ENCODE assay signal across 9 mouse cellular contexts in genomic region chr13:38992529-38992928, GRCm38 (mm10). TPM values are rescaled to one million over a fixed set of nuclear protein-coding genes. Genes with fewer than 3 reads are reported as not detected.
DNase-seq lines count a peak whose midpoint lies in the region; ATAC-seq and TF ChIP-seq lines count a peak whose summit lies in the region.
"Had no signal": no experiment of that assay in that cellular context is flagged by ENCODE, and none has a peak within 500 bp of the region (broad histone marks: within the 10 kb centered on the region; RNA-seq: fewer than 3 reads in every experiment).

No protein-coding gene starts in this region.

- no peak for TF ChIP-seq EP300 in liver, postnatal 0 days (IDR thresholded peaks at IDR 0.05; ENCODE audit: low read depth)
- TF ChIP-seq EP300 in lung, postnatal 0 days (IDR thresholded peaks at IDR 0.05): no peak

- peak; percentile 57 for TF ChIP-seq CTCF in liver, postnatal 0 days (IDR thresholded peaks at IDR 0.05; ENCODE audit: low read depth)
- TF ChIP-seq CTCF in lung, postnatal 0 days (IDR thresholded peaks at IDR 0.05): peak; percentile 77

- H3K36me3 ChIP-seq in liver, postnatal 0 days (replicated peaks; ENCODE audit: insufficient read depth, low read length): no peaks in the 10 kb centered on the region
- H3K36me3 ChIP-seq in lung, postnatal 0 days (ENCODE audit: insufficient read depth, low read length): no peaks in the 10 kb centered on the region

- H3K4me2 ChIP-seq in liver, postnatal 0 days (ENCODE audit: low read depth, low read length): no peak overlapping the region
- no peak overlapping the region for H3K4me2 ChIP-seq in lung, postnatal 0 days (replicated peaks; ENCODE audit: low read depth, low read length)

- no peak overlapping the region for H3K4me3 ChIP-seq in liver, postnatal 0 days (ENCODE audit: low read depth, low read length)
- no peak overlapping the region for H3K4me3 ChIP-seq in lung, postnatal 0 days (ENCODE audit: low read depth, low read length)

- peak; percentile 9 for DNase-seq in CD4-positive, CD25-positive, alpha-beta regulatory T cell, adult 2 months (ENCODE audit: low read depth, low spot score)
- peak; percentile 16 for DNase-seq in liver, postnatal 0 days
- DNase-seq in liver: no peak
- DNase-seq in embryo, embryonic 10.5 days (ENCODE audit: low spot score): peak; percentile 64
- DNase-seq in kidney, postnatal 10 days: peak; percentile 60
- DNase-seq in lung, postnatal 0 days (ENCODE audit: low spot score): peak; percentile 54
- no peak for DNase-seq in T-cell, adult 2 months (ENCODE audit: low spot score)

- no peaks in the 10 kb centered on the region for H3K4me1 ChIP-seq in liver, postnatal 0 days (ENCODE audit: insufficient read depth)
- H3K4me1 ChIP-seq in lung, postnatal 0 days (ENCODE audit: insufficient read depth, low read depth, low read length): no peaks in the 10 kb centered on the region

- 30% methylated on average over 5 of the region's 5 CpGs for WGBS in liver, postnatal 0 days (ENCODE audit: insufficient replicate concordance)
- 24% methylated on average over 5 of the region's 5 CpGs for WGBS in lung, postnatal 0 days

- H3K9me3 ChIP-seq in liver, postnatal 0 days (ENCODE audit: low read length): no peaks in the 10 kb centered on the region
- H3K9me3 ChIP-seq in lung, postnatal 0 days (ENCODE audit: low read length): no peaks in the 10 kb centered on the region

- H3K27me3 ChIP-seq in liver, postnatal 0 days (ENCODE audit: insufficient read depth, low read length): no peaks in the 10 kb centered on the region
- no peaks in the 10 kb centered on the region for H3K27me3 ChIP-seq in lung, postnatal 0 days (replicated peaks; ENCODE audit: insufficient read depth, low read length)

- ATAC-seq in CD4-positive, CD25-positive, alpha-beta regulatory T cell, adult 4 months: no peak
- no peak for ATAC-seq in liver, postnatal 0 days
- ATAC-seq in lung, postnatal 0 days: no peak

- H3K9ac ChIP-seq in liver, postnatal 0 days (replicated peaks): no peak overlapping the region
- H3K9ac ChIP-seq in lung, postnatal 0 days (replicated peaks; ENCODE audit: low read depth): no peak overlapping the region

- H3K27ac ChIP-seq in liver, postnatal 0 days (ENCODE audit: low read depth): no peak overlapping the region
- H3K27ac ChIP-seq in lung, postnatal 0 days (ENCODE audit: low read length): no peak overlapping the region
- H3K27ac ChIP-seq: macrophage had no signal

RNA-seq across cellular contexts. Expression of gene Slc35b3, which starts 31.9 kb away (rescaled TPM):
- 10 to 100 TPM; 75.2 to 83.9 TPM for polyA plus RNA-seq in CD4-positive, CD25-positive, alpha-beta regulatory T cell, adult 4 months (2017; shearing (Covaris generic))
- 19.1 and 19.7 TPM in 2 replicates for polyA plus RNA-seq in liver, postnatal 0 days (2015; fragmentation: Nextera tagmentation; extraction: Ambion mirVana)
- 39.2 and 40.2 TPM in 2 replicates for polyA plus RNA-seq in lung, postnatal 0 days (2015; fragmentation: Nextera tagmentation; extraction: Ambion mirVana)

Comparison
In these comparisons a context has a peak if more than half of its experiments do, and no peak if none do; other contexts are left out.
1. DNase-seq: peak in CD4-positive, CD25-positive, alpha-beta regulatory T cell, adult 2 months (single experiment), liver, postnatal 0 days (single experiment), embryo, embryonic 10.5 days (single experiment), kidney, postnatal 10 days (single experiment) and lung, postnatal 0 days (single experiment); none in liver (single experiment) and T-cell, adult 2 months (single experiment).